Mouse (Mus musculus) thymus, postnatal 10 days (tissue): ENCODE measurements around the gene Drd5.

Experiments used
- DNase-seq, 2 experiments: peaks; one replicate each; pipeline ENCODE4 v3.0.0; 2021; ENCODE audit warnings: low spot score in 2 of 2

The Drd5 gene

GRCm38 (mm10) chr5:38318966-38319786 is at the start of gene Drd5:
Gene Drd5, plus strand, starts transcription at chr5:38319367.
- DNase-seq: no peak

- no peak for DNase-seq
These were observed 48.2 kb upstream of the Drd5 start for GRCm38 (mm10) chr5:38270942-38271341.

GRCm38 (mm10) chr5:38273831-38274230 is 45.3 kb upstream of the Drd5 start:
- no peak for DNase-seq

GRCm38 (mm10) chr5:38275771-38276170 is 43.4 kb upstream of the Drd5 start, which contains the start of gene Otop1:
Gene Otop1, plus strand, starts transcription at chr5:38275972.
- DNase-seq: no peak

GRCm38 (mm10) chr5:38276451-38276850 is 42.7 kb upstream of the Drd5 start:
- DNase-seq: no peak

DNA sequence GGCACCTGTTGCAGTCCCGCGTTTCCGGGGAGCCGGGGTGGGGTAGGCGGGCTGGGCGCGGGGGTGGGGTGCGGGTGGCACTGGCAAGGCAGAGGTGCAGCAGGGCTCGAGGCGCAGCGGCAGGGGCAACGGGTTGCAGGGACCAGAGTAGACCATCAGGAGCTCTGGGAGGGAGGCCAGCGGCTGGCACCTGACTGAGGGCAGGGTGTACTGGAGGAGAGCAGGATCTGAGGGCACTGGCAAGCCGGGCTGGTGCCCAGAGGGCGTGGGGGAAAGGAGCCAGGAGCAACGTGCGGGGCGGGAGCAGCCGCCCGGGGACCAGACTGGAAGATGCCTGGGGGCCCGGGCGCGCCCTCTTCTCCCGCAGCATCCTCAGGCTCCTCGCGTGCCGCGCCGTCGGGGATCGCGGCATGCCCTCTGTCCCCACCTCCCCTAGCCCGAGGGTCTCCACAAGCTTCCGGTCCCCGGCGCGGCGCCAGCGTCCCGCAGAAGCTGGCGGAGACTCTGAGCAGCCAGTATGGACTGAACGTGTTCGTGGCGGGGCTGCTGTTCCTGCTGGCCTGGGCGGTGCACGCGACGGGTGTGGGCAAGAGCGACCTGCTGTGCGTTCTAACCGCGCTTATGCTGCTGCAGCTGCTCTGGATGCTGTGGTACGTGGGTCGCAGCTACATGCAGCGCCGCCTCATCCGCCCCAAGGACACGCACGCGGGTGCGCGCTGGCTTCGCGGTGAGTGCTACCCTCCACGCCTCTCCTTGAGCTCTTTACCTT is 41.9 kb upstream of the Drd5 start:
- no peak for DNase-seq

DNA sequence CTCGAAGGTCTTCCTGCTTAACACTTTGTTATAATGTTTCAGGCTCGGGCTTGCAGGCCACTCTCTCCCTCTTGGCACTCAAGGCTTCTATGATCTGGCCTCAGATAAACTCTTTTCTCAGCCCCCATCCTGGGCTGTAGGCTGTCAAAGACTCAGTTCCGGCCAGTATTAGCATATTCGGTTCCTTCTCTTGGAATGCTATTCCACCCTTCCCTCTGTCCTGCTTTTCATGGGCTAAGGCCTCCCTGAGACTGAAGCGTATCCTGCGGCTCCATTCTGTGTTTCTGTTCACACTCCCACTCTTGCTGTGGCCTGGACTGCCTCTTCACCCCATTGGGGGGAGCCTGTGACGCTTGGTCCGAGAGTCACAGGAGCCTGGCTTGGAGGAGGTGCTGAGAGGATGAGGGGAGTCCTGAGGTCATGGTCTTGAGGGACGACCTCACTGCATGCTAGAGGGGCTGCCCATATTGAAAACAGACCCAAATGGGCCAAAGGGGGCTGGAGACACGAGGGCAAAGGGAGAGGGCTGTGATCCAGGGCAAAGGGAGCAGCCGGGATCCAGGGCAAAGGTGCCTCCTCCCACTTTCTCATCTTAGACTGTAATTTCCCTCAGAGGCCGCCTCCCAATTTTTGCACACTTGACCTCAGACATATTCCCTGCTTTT is 41.1 kb upstream of the Drd5 start:
- DNase-seq: no peak

DNA sequence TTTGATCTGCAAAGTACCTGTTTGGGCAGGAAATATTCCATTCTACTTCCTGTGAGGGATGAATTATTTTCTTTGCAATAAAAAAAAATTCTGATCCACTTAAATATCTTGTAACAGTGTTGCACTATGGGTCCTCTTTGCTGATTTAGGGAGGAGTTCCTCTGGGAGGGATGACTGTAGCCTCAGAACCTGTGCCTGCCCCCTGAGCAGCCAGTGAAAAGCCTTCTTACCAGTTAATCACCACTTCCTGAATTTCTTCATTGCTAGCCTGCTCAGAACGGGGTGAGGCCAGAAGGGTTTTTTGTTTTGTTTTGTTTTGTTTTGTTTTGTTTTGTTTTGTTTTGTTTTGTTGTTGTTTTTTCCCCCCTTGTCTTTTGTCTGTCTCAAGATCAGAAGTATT is 39.1 kb upstream of the Drd5 start:
- no peak for DNase-seq

- no peak for DNase-seq
These were observed 33.4 kb upstream of the Drd5 start for GRCm38 (mm10) chr5:38285724-38286123.

GRCm38 (mm10) chr5:38288476-38288875 is 30.7 kb upstream of the Drd5 start:
- no peak for DNase-seq

DNA sequence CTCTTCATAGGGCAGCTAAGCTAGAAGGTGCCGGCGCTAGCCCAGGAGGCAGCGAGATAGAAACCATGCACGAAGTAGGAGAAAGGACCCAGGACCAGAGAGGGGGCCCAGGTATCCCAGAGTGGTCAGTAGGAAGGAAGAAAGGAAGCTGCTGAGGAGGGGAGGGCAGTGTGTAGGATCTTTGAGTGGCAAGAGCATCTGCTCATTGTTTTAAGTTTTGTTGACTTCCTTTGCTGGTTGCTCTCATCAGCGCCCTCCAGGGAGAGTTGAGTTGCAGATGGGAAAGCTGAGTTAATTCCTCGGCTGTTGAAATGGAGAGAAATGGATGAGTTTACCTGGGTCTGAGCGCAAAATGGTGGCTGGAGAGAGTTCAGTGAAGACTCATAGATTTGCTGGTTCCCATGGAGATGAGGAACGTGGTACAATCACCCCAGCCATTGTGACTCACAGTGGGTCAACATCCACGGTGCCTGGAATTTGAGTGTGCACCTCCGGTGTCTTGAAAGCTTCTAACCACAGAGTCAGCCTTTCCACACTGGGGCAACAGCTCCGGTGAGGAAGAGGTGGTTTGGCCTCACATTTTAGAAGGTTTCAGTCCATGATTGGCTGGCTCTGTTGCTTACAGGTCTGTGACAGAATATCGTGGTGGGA is 17.3 kb upstream of the Drd5 start:
- no peak for DNase-seq

GRCm38 (mm10) chr5:38302651-38303050 is 16.5 kb upstream of the Drd5 start:
- DNase-seq: no peak

GRCm38 (mm10) chr5:38305241-38305640 is 13.9 kb upstream of the Drd5 start:
- no peak for DNase-seq

DNA sequence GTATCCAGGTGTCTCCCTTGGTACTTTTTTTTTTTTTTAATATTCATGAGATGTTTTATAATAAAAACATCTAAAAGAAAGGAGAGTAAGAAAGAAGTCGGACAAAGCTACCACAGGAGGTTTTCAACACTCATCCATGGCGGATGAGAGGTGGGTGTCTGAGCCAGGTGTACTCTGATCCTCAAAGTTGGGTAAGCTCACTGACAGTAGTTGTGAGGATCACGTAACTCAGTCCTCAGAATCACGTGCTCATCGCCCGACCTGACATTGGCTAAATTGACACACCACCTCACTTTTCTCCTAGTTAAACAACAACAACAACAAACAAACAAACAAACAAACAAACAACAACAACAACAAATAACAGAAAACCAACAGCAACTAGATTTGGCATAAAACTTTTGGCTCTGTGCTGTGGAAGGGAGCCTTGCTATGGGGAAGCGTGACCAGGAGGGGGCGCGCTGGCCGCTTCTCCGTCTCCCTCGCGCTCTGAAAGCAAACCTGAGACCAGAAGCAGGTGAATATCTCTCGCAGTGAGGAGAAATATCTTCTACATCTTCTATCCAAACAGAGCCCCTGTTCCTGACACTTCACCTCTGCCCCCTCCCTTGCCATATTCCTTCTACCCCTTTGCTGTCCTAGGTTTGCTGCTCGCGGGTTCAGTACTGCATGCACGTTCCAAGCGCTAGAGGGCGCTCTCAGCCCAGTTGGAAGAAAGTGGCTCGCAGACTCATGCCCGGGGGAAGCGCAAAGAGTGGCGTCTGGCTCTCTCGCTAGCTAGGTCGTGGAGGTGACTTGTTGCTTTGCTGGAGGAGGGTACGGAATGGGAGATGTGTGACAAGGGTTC is 11.7 kb upstream of the Drd5 start:
- peak; percentile 60 to 87 for DNase-seq

- DNase-seq: peak; percentile 27 to 55
These were observed 10.3 kb upstream of the Drd5 start for GRCm38 (mm10) chr5:38308873-38309272.

- no peak for DNase-seq
These were observed 9.4 kb upstream of the Drd5 start for GRCm38 (mm10) chr5:38309795-38310194.

- DNase-seq: no peak
These were observed 14.2 kb downstream of the Drd5 start for GRCm38 (mm10) chr5:38333381-38333780.

DNA sequence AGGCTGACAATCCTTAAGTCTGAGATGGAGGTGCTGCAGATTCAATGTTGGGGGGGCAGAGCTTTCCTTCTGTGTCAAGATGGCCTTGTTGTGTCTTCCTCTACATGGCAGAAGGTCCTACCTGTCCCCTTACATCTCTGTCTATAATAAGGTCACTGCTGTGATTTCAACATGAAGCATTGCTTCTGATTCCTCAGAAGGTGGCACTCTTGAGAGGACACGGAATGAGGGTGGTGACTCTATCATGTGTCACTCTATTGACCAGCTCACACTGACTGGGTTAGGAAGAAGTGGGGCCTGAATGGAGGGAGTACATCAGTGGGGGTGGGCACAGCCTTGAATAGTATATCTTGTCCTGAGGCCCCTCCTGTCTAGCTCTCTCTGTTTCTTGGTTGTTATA is 15.4 kb downstream of the Drd5 start:
- DNase-seq: no peak

DNA sequence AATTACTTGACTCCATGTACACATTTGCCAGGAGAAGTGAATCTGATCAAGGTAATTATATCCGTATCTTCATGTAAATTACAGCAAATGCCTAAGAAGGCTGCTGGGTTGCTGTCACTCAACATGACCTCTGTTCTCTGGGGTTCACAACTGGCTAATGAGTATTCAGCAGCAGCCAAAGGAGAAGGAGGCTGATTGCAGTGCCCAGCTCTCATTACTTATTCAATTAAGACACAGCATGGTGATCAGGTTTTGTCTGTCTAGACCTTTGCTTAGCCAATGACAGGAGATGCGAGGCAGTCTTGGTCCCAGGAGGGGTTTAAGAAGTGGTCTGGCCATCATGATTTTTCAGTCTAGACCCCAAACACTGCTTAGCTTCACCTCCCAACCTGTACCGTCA is 23.9 kb downstream of the Drd5 start:
- no peak for DNase-seq

GRCm38 (mm10) chr5:38346646-38347432 is 27.7 kb downstream of the Drd5 start:
- DNase-seq: peak in 1 of 2 experiments; percentile 8
